Mouse (Mus musculus) neural tube, embryonic 14.5 days (tissue): ENCODE data around the gene Otogl. TPM values are rescaled to one million over a fixed set of nuclear protein-coding genes. Genes with fewer than 3 reads are reported as not detected.

Source experiments
- ATAC-seq: fragments of 200-750 bp; cut with Nextera tagmentation; 2 replicates; pipeline ENCODE4 v1.8.0; 2017; ENCODE audit warnings: low read depth, mild to moderate bottlenecking, moderate TSS enrichment, moderate library complexity
- H3K27ac ChIP-seq: fragments of 300-500 bp; sonication (generic); 2 replicates; pipeline ENCODE4 v1.5.1; 2014; ENCODE audit warnings: low read depth, mild to moderate bottlenecking, control low read depth, low read length, moderate library complexity, mixed read lengths
- H3K27me3 ChIP-seq: fragments of 300-500 bp; sonication (generic); 2 replicates; pipeline ENCODE4 v1.6.1; 2014; ENCODE audit warnings: low read length; ENCODE audit not compliant: control insufficient read depth, insufficient read depth
- H3K36me3 ChIP-seq: fragments of 300-500 bp; sonication (generic); 2 replicates; pipeline ENCODE4 v1.6.1; 2014; ENCODE audit warnings: low read length, mixed read lengths; ENCODE audit not compliant: control insufficient read depth, insufficient read depth
- H3K4me1 ChIP-seq: fragments of 300-500 bp; sonication (generic); 2 replicates; pipeline ENCODE4 v1.6.1; 2014; ENCODE audit warnings: low read length; ENCODE audit not compliant: control insufficient read depth, insufficient read depth
- H3K4me2 ChIP-seq: fragments of 300-500 bp; sonication (generic); 2 replicates; pipeline ENCODE4 v1.6.1; 2014; ENCODE audit warnings: mild to moderate bottlenecking, low read depth, low read length, control low read depth
- H3K4me3 ChIP-seq: fragments of 300-500 bp; sonication (generic); 2 replicates; pipeline ENCODE4 v1.5.1; 2014; ENCODE audit warnings: low read depth, low read length, control low read depth, mixed read lengths
- H3K9ac ChIP-seq: fragments of 300-500 bp; sonication (generic); replicated peaks from 2 replicates; pipeline ENCODE4 v1.6.1; 2014; ENCODE audit warnings: low read depth, mild to moderate bottlenecking, control low read depth, low read length, mixed read lengths
- H3K9me3 ChIP-seq: fragments of 300-500 bp; sonication (generic); 2 replicates; pipeline ENCODE4 v1.6.1; 2016; ENCODE audit warnings: low read length; ENCODE audit not compliant: control insufficient read depth
- WGBS: fragments of 180-500 bp; shearing (Covaris S2); extraction: QIAGEN DNeasy Blood & Tissue Kit; methylation state at CpG from one replicate; pipeline ENCODE4 v1.1.7; 2014; 5-methylcytosine and 5-hydroxymethylcytosine counted together
- polyA plus RNA-seq: library from polyadenylated mRNA; unstranded; fragments of >200 nt; fragmentation: Nextera tagmentation; extraction: Ambion mirVana; gene quantifications from 2 replicates; pipeline ENCODE4 v1.2.1, GENCODE M21; 2014

Gene Otogl
- polyA plus RNA-seq, 1 experiment from 2014 or later, result 0.05 TPM

DNA sequence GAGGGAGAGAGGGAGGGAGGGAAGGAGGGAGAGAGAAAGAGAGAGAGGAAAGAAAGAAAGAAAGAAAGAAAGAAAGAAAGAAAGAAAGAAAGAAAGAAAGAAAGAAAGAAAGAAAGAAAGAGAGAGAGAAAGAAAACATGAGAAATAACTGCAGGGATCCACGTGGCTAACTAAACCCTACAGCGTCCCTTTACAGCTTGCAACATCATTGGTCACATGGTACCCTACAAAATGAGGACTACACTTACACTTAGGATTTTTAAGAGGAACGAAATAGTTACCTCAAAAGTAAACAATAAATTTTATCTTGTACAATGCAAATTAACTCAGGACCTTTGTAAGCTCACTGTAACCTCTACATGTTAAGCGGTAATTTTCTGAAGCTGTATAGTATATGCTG is 15.8 kb downstream of the Otogl start:
- Histone ChIP-seq H3K4me3 (no peak overlapping the region), H3K36me3 (no peaks in the 10 kb centered on the region), H3K9me3 (no peaks in the 10 kb centered on the region), H3K27ac (no peak overlapping the region), H3K4me1 (no peaks in the 10 kb centered on the region), H3K4me2 (no peak overlapping the region), H3K27me3 (no peaks in the 10 kb centered on the region), H3K9ac (no peak overlapping the region)
- 88% methylated on average over 4 of the region's 4 CpGs for WGBS
- ATAC-seq, result no peak

DNA sequence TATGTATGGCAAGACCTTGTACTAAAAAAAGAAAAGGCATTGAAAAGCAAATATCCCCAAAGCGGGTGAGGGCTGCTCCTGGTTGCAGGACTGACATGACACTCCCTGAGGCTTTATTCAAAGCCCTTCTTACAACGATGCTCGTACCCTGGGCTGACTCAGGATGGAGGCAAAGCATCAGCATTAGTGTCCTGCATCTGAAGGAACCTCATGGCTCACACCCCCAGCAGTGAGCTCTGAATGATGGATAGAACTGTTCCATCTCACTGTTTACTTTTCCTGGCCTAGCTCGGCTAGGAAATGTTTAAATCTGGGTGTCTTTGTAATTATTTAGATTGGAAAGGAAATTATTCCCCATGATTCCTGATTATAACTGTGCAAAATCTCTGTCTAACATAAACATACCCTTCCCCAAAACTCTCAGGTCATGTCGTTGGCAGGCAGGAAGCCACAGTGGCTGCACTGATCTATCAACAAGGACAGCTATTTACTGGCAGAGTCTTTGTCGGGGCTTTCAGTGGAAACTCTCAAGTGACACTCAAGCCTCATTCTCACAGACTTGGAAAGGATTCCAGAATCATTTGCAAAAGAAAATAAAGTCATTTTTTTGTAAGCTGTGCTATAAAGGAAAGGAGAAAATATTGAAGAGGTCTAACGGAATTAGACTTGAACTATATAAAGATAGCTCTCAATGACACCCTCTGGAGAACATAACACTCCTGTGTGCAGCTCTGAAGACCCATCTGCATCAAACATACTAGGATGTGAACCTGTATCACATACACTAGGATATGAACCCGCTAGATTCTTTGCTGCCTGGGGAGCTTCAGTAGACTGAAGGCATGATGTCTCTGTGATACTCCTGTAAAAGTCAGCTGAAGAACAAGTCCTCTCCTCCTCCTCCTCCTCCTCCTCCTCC is 17.0 kb downstream of the Otogl start:
- 72% methylated on average over 8 of the region's 8 CpGs for WGBS
- no peaks in the 10 kb centered on the region for H3K36me3 ChIP-seq
- H3K4me3 ChIP-seq, result no peak overlapping the region
- no peak overlapping the region for H3K27ac ChIP-seq
- H3K9ac ChIP-seq, result no peak overlapping the region
- H3K4me1 ChIP-seq, result no peaks in the 10 kb centered on the region
- H3K27me3 ChIP-seq, result no peaks in the 10 kb centered on the region
- ATAC-seq, result no peak
- no peaks in the 10 kb centered on the region for H3K9me3 ChIP-seq
- H3K4me2 ChIP-seq, result no peak overlapping the region

DNA sequence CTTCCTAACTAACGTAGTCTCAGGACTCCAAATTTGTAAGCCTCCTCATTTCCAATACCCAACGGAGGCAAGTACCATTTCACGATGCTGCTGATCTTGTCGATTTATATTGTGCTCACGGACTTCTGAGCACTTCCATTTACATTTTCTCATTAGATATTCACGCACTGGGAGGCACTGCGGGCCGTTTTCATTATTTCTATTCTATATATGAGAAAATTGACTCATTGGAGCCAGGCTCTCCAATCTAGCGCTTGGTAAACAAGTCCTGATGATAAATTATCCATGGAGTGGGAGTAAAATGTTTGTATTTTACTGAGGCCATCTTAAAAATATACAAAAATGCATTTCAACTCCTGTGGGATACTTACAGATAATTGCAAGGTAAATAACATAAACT is 21.5 kb downstream of the Otogl start:
- 39% methylated on average over 9 of the region's 9 CpGs for WGBS
- Histone ChIP-seq H3K36me3 (no peaks in the 10 kb centered on the region), H3K9ac (no peak overlapping the region), H3K27me3 (no peaks in the 10 kb centered on the region), H3K4me1 (no peaks in the 10 kb centered on the region), H3K27ac (no peak overlapping the region), H3K4me3 (no peak overlapping the region), H3K4me2 (no peak overlapping the region), H3K9me3 (no peaks in the 10 kb centered on the region)
- no peak for ATAC-seq

DNA sequence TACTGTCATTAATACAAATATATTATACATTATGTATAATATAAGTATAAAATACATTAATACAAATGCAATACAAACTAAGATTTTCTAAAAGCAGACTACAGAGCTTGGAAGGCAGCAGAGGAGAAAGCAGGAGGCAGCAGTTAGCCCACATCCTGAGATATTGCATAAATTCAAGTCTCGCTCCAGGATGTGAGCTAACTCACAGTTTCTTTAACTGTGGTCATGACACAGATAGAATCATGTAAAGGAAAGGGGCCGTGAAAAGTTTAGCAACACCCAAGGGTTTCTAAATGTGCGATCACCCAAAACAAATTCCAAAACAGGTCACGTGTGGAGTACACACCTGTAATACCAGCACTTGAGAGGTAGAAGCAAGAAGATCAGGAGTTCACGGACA is 39.4 kb downstream of the Otogl start:
- H3K9ac ChIP-seq, result no peak overlapping the region
- H3K4me2 ChIP-seq, result no peak overlapping the region
- no peak overlapping the region for H3K27ac ChIP-seq
- no peaks in the 10 kb centered on the region for H3K27me3 ChIP-seq
- ATAC-seq, result no peak
- H3K9me3 ChIP-seq, result no peaks in the 10 kb centered on the region
- WGBS, result 92% methylated on average over 5 of the region's 5 CpGs
- H3K4me1 ChIP-seq, result no peaks in the 10 kb centered on the region
- H3K4me3 ChIP-seq, result no peak overlapping the region
- no peaks in the 10 kb centered on the region for H3K36me3 ChIP-seq

DNA sequence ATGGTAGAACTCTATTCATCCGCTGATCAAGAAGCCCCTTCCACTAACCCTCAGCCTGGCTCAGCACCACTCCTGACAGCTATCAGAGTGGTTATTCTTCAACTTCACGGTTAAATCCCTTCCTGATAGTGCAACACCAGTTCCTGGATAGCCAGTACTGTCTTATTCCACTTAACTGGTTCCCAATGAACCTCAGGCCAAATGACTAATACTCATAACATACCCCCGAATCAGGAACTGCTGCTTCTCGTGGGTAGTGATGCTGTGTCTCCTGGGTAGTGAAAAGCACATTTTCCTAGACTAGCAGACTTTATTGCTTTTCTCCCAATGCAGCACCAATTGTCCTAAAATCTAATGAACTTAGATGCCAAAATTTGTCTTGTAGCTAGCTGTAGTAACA is 39.8 kb downstream of the Otogl start:
- Histone ChIP-seq H3K27ac (no peak overlapping the region), H3K27me3 (no peaks in the 10 kb centered on the region), H3K4me3 (no peak overlapping the region), H3K4me1 (no peaks in the 10 kb centered on the region), H3K9me3 (no peaks in the 10 kb centered on the region), H3K9ac (no peak overlapping the region), H3K36me3 (no peaks in the 10 kb centered on the region), H3K4me2 (no peak overlapping the region)
- no peak for ATAC-seq
- WGBS, result 84% methylated on average over 4 of the region's 4 CpGs

DNA sequence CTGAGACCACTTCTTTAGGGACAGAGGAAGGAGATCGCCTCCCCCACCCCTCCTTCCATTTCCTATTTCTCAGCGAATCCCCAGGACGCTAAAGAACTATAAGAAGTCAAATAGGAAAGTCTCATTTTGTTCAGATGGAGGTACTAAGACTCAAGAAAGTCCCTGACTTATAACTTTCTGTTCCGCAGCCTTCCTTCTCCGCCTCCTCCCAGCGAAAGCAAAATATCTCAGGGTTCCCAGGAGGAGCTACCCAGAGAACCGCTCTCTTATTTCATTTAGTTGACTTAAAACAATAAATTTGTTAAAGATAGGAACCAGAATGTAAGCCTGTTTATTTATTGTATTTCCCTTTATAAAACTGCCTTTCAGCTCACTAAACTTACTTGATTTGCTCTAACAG is 41.4 kb downstream of the Otogl start:
- 82% methylated on average over 7 of the region's 7 CpGs for WGBS
- no peak for ATAC-seq
- H3K9me3 ChIP-seq, result no peaks in the 10 kb centered on the region
- H3K4me1 ChIP-seq, result no peaks in the 10 kb centered on the region
- no peak overlapping the region for H3K9ac ChIP-seq
- no peak overlapping the region for H3K4me3 ChIP-seq
- H3K36me3 ChIP-seq, result no peaks in the 10 kb centered on the region
- H3K27ac ChIP-seq, result no peak overlapping the region
- H3K4me2 ChIP-seq, result no peak overlapping the region
- no peaks in the 10 kb centered on the region for H3K27me3 ChIP-seq

DNA sequence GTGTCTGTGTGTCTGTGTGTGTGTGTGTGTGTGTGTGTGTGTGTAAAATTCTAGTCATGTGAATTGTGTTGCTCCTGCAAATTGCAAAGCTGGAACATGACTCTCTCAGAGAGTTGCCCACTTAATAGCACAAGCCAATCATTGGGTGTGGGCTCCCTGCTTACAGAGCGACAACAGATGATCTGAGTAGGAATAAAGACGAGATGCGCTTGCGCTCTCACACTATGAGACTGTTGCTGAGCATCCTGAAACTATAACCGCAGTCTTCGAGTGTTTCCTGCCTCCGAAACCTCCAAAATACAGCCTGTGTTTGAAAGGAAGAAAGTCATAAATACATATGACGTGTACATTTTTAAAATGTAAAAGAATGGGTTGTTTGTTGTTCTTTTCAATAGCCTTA is 43.0 kb downstream of the Otogl start:
- Histone ChIP-seq H3K36me3 (no peaks in the 10 kb centered on the region), H3K4me3 (no peak overlapping the region), H3K4me2 (no peak overlapping the region), H3K9ac (no peak overlapping the region), H3K4me1 (no peaks in the 10 kb centered on the region), H3K9me3 (no peaks in the 10 kb centered on the region), H3K27ac (no peak overlapping the region), H3K27me3 (no peaks in the 10 kb centered on the region)
- WGBS, result 92% methylated on average over 8 of the region's 8 CpGs
- no peak for ATAC-seq

DNA sequence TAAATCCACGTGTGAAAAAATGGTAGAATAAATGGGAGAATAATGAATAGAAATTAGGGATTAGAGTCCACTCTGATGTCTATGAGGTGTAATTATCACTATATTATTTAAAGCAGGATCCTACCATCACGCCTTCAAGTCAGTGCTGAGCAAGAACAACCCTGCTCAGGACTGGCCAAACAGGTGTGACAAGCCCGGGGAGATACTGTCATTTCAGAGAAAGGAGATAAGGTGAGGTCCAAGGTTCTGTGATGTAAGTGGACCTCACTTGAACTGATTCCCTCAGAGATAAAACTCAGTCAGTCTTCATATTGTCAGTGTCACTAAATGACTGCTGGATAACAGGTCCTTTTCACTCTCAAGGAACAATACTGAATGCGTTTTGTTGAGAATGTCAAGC is 44.5 kb downstream of the Otogl start:
- Histone ChIP-seq H3K4me1 (no peaks in the 10 kb centered on the region), H3K4me2 (no peak overlapping the region), H3K27me3 (no peaks in the 10 kb centered on the region), H3K9ac (no peak overlapping the region), H3K9me3 (no peaks in the 10 kb centered on the region), H3K36me3 (no peaks in the 10 kb centered on the region), H3K27ac (no peak overlapping the region), H3K4me3 (no peak overlapping the region)
- WGBS, result 85% methylated on average over 4 of the region's 4 CpGs
- no peak for ATAC-seq

DNA sequence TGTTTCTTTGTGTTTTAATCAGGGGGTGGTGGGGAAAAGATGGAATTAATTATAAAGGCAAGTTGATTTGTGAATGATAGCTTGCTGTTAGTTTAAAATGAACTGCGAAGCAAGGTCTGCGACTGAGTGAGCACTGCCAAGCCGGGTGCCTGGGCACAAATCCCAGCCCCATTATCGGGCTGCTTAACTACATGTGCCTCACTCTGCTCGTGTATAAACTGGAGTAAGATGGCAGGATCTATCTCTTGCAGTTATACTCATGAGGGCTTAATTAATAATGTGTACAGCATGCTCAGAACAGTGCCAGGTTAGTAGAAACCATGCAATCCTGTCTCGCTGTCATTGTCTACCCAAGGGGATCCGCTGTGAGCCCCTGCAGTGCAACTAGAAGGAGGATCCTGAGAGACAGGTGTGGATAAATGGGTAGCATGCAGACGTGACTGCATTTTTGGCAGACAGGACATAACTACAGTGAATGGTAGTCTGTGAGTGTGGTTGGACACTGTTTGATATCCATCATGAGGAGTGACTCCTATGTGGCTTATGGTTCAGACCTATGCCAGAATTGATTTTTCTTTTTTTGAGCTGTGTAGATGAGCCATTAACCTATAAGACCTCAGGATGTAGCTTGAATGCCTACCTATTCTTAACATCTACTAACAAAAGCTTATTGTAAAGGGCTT is 51.6 kb downstream of the Otogl start:
- peak; percentile 51; the same call in 1 of the 2 replicates for ATAC-seq
- Histone ChIP-seq H3K4me3 (no peak overlapping the region), H3K4me2 (no peak overlapping the region), H3K27me3 (no peaks in the 10 kb centered on the region), H3K4me1 (no peaks in the 10 kb centered on the region), H3K9ac (no peak overlapping the region), H3K9me3 (no peaks in the 10 kb centered on the region), H3K36me3 (no peaks in the 10 kb centered on the region), H3K27ac (no peak overlapping the region)
- 73% methylated on average over 8 of the region's 8 CpGs for WGBS
